Mouse (Mus musculus): ENCODE measurements around the gene Vamp1. TPM values are rescaled to one million over a fixed set of nuclear protein-coding genes. Genes with fewer than 3 reads are reported as not detected.

Gene Vamp1
- polyA plus RNA-seq, 1 experiment from 2014 or later, result 2.6 TPM

GRCm38 (mm10) chr6:125173256-125173655, 42.1 kb upstream of the Vamp1 start:
- peaks cover 100% of the 10 kb centered on the region for H3K36me3 ChIP-seq (ENCODE audit: insufficient read depth)
- H3K4me2 ChIP-seq, result no peak overlapping the region
- ATAC-seq (ENCODE audit: insufficient read depth) (no peak), DNase-seq (no peak)
- H3K27me3 ChIP-seq (ENCODE audit: insufficient read depth, low read length), result no peaks in the 10 kb centered on the region
- no peak overlapping the region for H3K27ac ChIP-seq (ENCODE audit: low read depth)
- WGBS, result 94% methylated on average over 7 of the region's 7 CpGs
- no peaks in the 10 kb centered on the region for H3K4me1 ChIP-seq (ENCODE audit: insufficient read depth)
- H3K4me3 ChIP-seq (ENCODE audit: low read depth, low read length), result no peak overlapping the region
- no peak overlapping the region for H3K9ac ChIP-seq
- no peak for TF ChIP-seq CTCF (IDR thresholded peaks at IDR 0.05; ENCODE audit: low read depth)
- H3K9me3 ChIP-seq (ENCODE audit: low read depth, low read length), result no peaks in the 10 kb centered on the region

- ATAC-seq (ENCODE audit: insufficient read depth) (no peak), DNase-seq (no peak)
- H3K36me3 ChIP-seq (ENCODE audit: insufficient read depth), result peaks cover 100% of the 10 kb centered on the region
- H3K4me2 ChIP-seq, result no peak overlapping the region
- H3K9ac ChIP-seq, result no peak overlapping the region
- 86% methylated on average over 5 of the region's 5 CpGs for WGBS
- TF ChIP-seq CTCF (IDR thresholded peaks at IDR 0.05; ENCODE audit: low read depth), result no peak
- H3K27ac ChIP-seq (ENCODE audit: low read depth), result no peak overlapping the region
- no peaks in the 10 kb centered on the region for H3K4me1 ChIP-seq (ENCODE audit: insufficient read depth)
- H3K27me3 ChIP-seq (ENCODE audit: insufficient read depth, low read length), result no peaks in the 10 kb centered on the region
- no peak overlapping the region for H3K4me3 ChIP-seq (ENCODE audit: low read depth, low read length)
- H3K9me3 ChIP-seq (ENCODE audit: low read depth, low read length), result no peaks in the 10 kb centered on the region
Observed at GRCm38 (mm10) chr6:125175469-125175868, 39.9 kb upstream of the Vamp1 start.

GRCm38 (mm10) chr6:125179601-125180000, 35.8 kb upstream of the Vamp1 start:
- no peak for TF ChIP-seq CTCF (IDR thresholded peaks at IDR 0.05; ENCODE audit: low read depth)
- 92% methylated on average over 7 of the region's 7 CpGs for WGBS
- H3K4me3 ChIP-seq (ENCODE audit: low read depth, low read length), result no peak overlapping the region

GRCm38 (mm10) chr6:125182133-125182532, 33.2 kb upstream of the Vamp1 start:
- no peak for TF ChIP-seq CTCF (IDR thresholded peaks at IDR 0.05; ENCODE audit: low read depth)
- ATAC-seq (ENCODE audit: insufficient read depth) (no peak), DNase-seq (no peak)
- H3K27me3 ChIP-seq (ENCODE audit: insufficient read depth, low read length), result no peaks in the 10 kb centered on the region
- H3K27ac ChIP-seq (ENCODE audit: low read depth), result no peak overlapping the region
- peaks cover 98% of the 10 kb centered on the region for H3K36me3 ChIP-seq (ENCODE audit: insufficient read depth)
- H3K4me2 ChIP-seq, result no peak overlapping the region
- H3K9me3 ChIP-seq (ENCODE audit: low read depth, low read length), result no peaks in the 10 kb centered on the region
- WGBS, result 85% methylated on average over 5 of the region's 5 CpGs
- no peaks in the 10 kb centered on the region for H3K4me1 ChIP-seq (ENCODE audit: insufficient read depth)
- H3K9ac ChIP-seq, result no peak overlapping the region
- no peak overlapping the region for H3K4me3 ChIP-seq (ENCODE audit: low read depth, low read length)

More at GRCm38 (mm10) chr6:125179601-125180000, 35.8 kb upstream of the Vamp1 start:
- Histone ChIP-seq H3K27ac (ENCODE audit: low read depth) (no peak overlapping the region), H3K9ac (no peak overlapping the region), H3K4me1 (ENCODE audit: insufficient read depth) (no peaks in the 10 kb centered on the region), H3K9me3 (ENCODE audit: low read depth, low read length) (no peaks in the 10 kb centered on the region), H3K4me2 (no peak overlapping the region), H3K27me3 (ENCODE audit: insufficient read depth, low read length) (no peaks in the 10 kb centered on the region), H3K36me3 (ENCODE audit: insufficient read depth) (peaks cover 98% of the 10 kb centered on the region)
- DNase-seq (no peak), ATAC-seq (ENCODE audit: insufficient read depth) (no peak)

- no peak overlapping the region for H3K27ac ChIP-seq (ENCODE audit: low read depth)
Observed at GRCm38 (mm10) chr6:125186203-125186602, 29.1 kb upstream of the Vamp1 start.

GRCm38 (mm10) chr6:125190816-125191215, 24.5 kb upstream of the Vamp1 start:
- no peaks in the 10 kb centered on the region for H3K9me3 ChIP-seq (ENCODE audit: low read depth, low read length)
- H3K36me3 ChIP-seq (ENCODE audit: insufficient read depth), result peaks cover 62% of the 10 kb centered on the region
- H3K27me3 ChIP-seq (ENCODE audit: insufficient read depth, low read length), result no peaks in the 10 kb centered on the region
- peak overlapping the region; percentile 78 for H3K4me2 ChIP-seq
- peak overlapping the region; percentile 71 for H3K4me3 ChIP-seq (ENCODE audit: low read depth, low read length)
- ATAC-seq (ENCODE audit: insufficient read depth) (no peak), DNase-seq (peak; percentile 37)
- peaks cover 6% of the 10 kb centered on the region; the same call in 1 of the 2 replicates for H3K4me1 ChIP-seq (ENCODE audit: insufficient read depth)
- peak overlapping the region; percentile 84 for H3K9ac ChIP-seq
- peak overlapping the region; percentile 100 for H3K27ac ChIP-seq (ENCODE audit: low read depth)
- no peak for TF ChIP-seq CTCF (IDR thresholded peaks at IDR 0.05; ENCODE audit: low read depth)

More at GRCm38 (mm10) chr6:125186203-125186602, 29.1 kb upstream of the Vamp1 start:
- Histone ChIP-seq H3K4me3 (ENCODE audit: low read depth, low read length) (no peak overlapping the region), H3K27me3 (ENCODE audit: insufficient read depth, low read length) (no peaks in the 10 kb centered on the region), H3K9ac (no peak overlapping the region), H3K4me1 (ENCODE audit: insufficient read depth) (peaks cover 4% of the 10 kb centered on the region; the same call in 1 of the 2 replicates), H3K36me3 (ENCODE audit: insufficient read depth) (peaks cover 83% of the 10 kb centered on the region), H3K4me2 (no peak overlapping the region), H3K9me3 (ENCODE audit: low read depth, low read length) (no peaks in the 10 kb centered on the region)
- DNase-seq (no peak), ATAC-seq (ENCODE audit: insufficient read depth) (no peak)
- no peak for TF ChIP-seq CTCF (IDR thresholded peaks at IDR 0.05; ENCODE audit: low read depth)
- WGBS, result 91% methylated on average over 10 of the region's 10 CpGs

GRCm38 (mm10) chr6:125191332-125192015, 23.9 kb upstream of the Vamp1 start, which contains the start of the genes Ncapd2 and Mrpl51:
TSS of gene Ncapd2 (minus strand) at chr6:125191701.
TSS of gene Mrpl51 (plus strand) at chr6:125191801.
- H3K27ac ChIP-seq (ENCODE audit: low read depth), result peak within 1 kb of the TSS; percentile 100
- DNase-seq (peak; percentile 99), ATAC-seq (ENCODE audit: insufficient read depth) (peak; percentile 96)
- H3K4me2 ChIP-seq, result peak within 1 kb of the TSS; percentile 78
- H3K27me3 ChIP-seq (ENCODE audit: insufficient read depth, low read length), result no peaks in the 10 kb centered on the region
- peaks cover 6% of the 10 kb centered on the region; the same call in 1 of the 2 replicates for H3K4me1 ChIP-seq (ENCODE audit: insufficient read depth)
- H3K9ac ChIP-seq, result peak within 1 kb of the TSS; percentile 84
- no peaks in the 10 kb centered on the region for H3K9me3 ChIP-seq (ENCODE audit: low read depth, low read length)
- H3K4me3 ChIP-seq (ENCODE audit: low read depth, low read length), result peak within 1 kb of the TSS; percentile 71
- under 1% methylated on average over 54 of the region's 54 CpGs for WGBS
- peaks cover 56% of the 10 kb centered on the region for H3K36me3 ChIP-seq (ENCODE audit: insufficient read depth)
- no peak; the same call in none of the 2 replicates for TF ChIP-seq CTCF (IDR thresholded peaks at IDR 0.05; ENCODE audit: low read depth)
